Mouse (Mus musculus): ENCODE measurements around the gene Ptprb. TPM values are rescaled to one million over a fixed set of nuclear protein-coding genes. Genes with fewer than 3 reads are reported as not detected.

Ptprb gene
- polyA plus RNA-seq, 1 experiment from 2014 or later = 2.4 TPM

GRCm38 (mm10) chr10:116286697-116287344, 11.5 kb downstream of the Ptprb start:
- H3K36me3 ChIP-seq (ENCODE audit: control insufficient read depth, insufficient read depth, low read length) = no peaks in the 10 kb centered on the region
- no peaks in the 10 kb centered on the region for H3K27me3 ChIP-seq (ENCODE audit: control insufficient read depth, insufficient read depth, low read length)
- 87% methylated on average over 7 of the region's 7 CpGs for WGBS
- no peak for DNase-seq (ENCODE audit: low spot score)
- no peaks in the 10 kb centered on the region for H3K4me1 ChIP-seq (ENCODE audit: control insufficient read depth, insufficient read depth, low read length)
- no peak overlapping the region for H3K4me3 ChIP-seq (ENCODE audit: low read depth, low read length)
- H3K4me2 ChIP-seq (ENCODE audit: low read depth) = no peak overlapping the region
- ATAC-seq (ENCODE audit: insufficient read depth, low FRiP score, low TSS enrichment) = no peak
- H3K27ac ChIP-seq (ENCODE audit: low read depth, low read length) = no peak overlapping the region
- no peaks in the 10 kb centered on the region for H3K9me3 ChIP-seq (ENCODE audit: control insufficient read depth, low read length)
- no peak overlapping the region for H3K9ac ChIP-seq (ENCODE audit: low read length)

- DNase-seq (ENCODE audit: low spot score) (no peak), ATAC-seq (ENCODE audit: insufficient read depth, low FRiP score, low TSS enrichment) (no peak)
- Histone ChIP-seq H3K9me3 (ENCODE audit: control insufficient read depth, low read length) (no peaks in the 10 kb centered on the region), H3K27me3 (ENCODE audit: control insufficient read depth, insufficient read depth, low read length) (no peaks in the 10 kb centered on the region), H3K27ac (ENCODE audit: low read depth, low read length) (no peak overlapping the region), H3K36me3 (ENCODE audit: control insufficient read depth, insufficient read depth, low read length) (no peaks in the 10 kb centered on the region), H3K4me2 (ENCODE audit: low read depth) (no peak overlapping the region), H3K4me3 (ENCODE audit: low read depth, low read length) (no peak overlapping the region), H3K9ac (ENCODE audit: low read length) (no peak overlapping the region), H3K4me1 (ENCODE audit: control insufficient read depth, insufficient read depth, low read length) (no peaks in the 10 kb centered on the region)
- 45% methylated on average over 9 of the region's 9 CpGs for WGBS
Measured at GRCm38 (mm10) chr10:116288130-116288529, 12.8 kb downstream of the Ptprb start.

- no peaks in the 10 kb centered on the region for H3K4me1 ChIP-seq (ENCODE audit: control insufficient read depth, insufficient read depth, low read length)
- DNase-seq (ENCODE audit: low spot score) (no peak), ATAC-seq (ENCODE audit: insufficient read depth, low FRiP score, low TSS enrichment) (no peak)
- no peak overlapping the region for H3K4me3 ChIP-seq (ENCODE audit: low read depth, low read length)
- no peak overlapping the region for H3K27ac ChIP-seq (ENCODE audit: low read depth, low read length)
- no peaks in the 10 kb centered on the region for H3K36me3 ChIP-seq (ENCODE audit: control insufficient read depth, insufficient read depth, low read length)
- 88% methylated on average over 4 of the region's 4 CpGs for WGBS
- no peaks in the 10 kb centered on the region for H3K9me3 ChIP-seq (ENCODE audit: control insufficient read depth, low read length)
- H3K4me2 ChIP-seq (ENCODE audit: low read depth) = no peak overlapping the region
- H3K9ac ChIP-seq (ENCODE audit: low read length) = no peak overlapping the region
- H3K27me3 ChIP-seq (ENCODE audit: control insufficient read depth, insufficient read depth, low read length) = no peaks in the 10 kb centered on the region
Measured at GRCm38 (mm10) chr10:116290483-116290882, 15.2 kb downstream of the Ptprb start.

GRCm38 (mm10) chr10:116291153-116291755, 15.9 kb downstream of the Ptprb start:
- DNase-seq (ENCODE audit: low spot score) = no peak
- no peak for ATAC-seq (ENCODE audit: insufficient read depth, low FRiP score, low TSS enrichment)
- Histone ChIP-seq H3K27ac (ENCODE audit: low read depth, low read length) (no peak overlapping the region), H3K9me3 (ENCODE audit: control insufficient read depth, low read length) (no peaks in the 10 kb centered on the region), H3K4me1 (ENCODE audit: control insufficient read depth, insufficient read depth, low read length) (no peaks in the 10 kb centered on the region), H3K36me3 (ENCODE audit: control insufficient read depth, insufficient read depth, low read length) (no peaks in the 10 kb centered on the region), H3K27me3 (ENCODE audit: control insufficient read depth, insufficient read depth, low read length) (no peaks in the 10 kb centered on the region), H3K4me2 (ENCODE audit: low read depth) (no peak overlapping the region), H3K9ac (ENCODE audit: low read length) (no peak overlapping the region), H3K4me3 (ENCODE audit: low read depth, low read length) (no peak overlapping the region)
- 78% methylated on average over 8 of the region's 8 CpGs for WGBS

- no peak overlapping the region for H3K9ac ChIP-seq (ENCODE audit: low read length)
- DNase-seq (ENCODE audit: low spot score) = no peak
Measured at GRCm38 (mm10) chr10:116296439-116296838, 21.1 kb downstream of the Ptprb start.

GRCm38 (mm10) chr10:116297854-116298253, 22.5 kb downstream of the Ptprb start:
- Histone ChIP-seq H3K4me2 (ENCODE audit: low read depth) (no peak overlapping the region), H3K4me3 (ENCODE audit: low read depth, low read length) (no peak overlapping the region), H3K27ac (ENCODE audit: low read depth, low read length) (no peak overlapping the region), H3K36me3 (ENCODE audit: control insufficient read depth, insufficient read depth, low read length) (no peaks in the 10 kb centered on the region), H3K27me3 (ENCODE audit: control insufficient read depth, insufficient read depth, low read length) (peaks cover 12% of the 10 kb centered on the region), H3K4me1 (ENCODE audit: control insufficient read depth, insufficient read depth, low read length) (peaks cover 3% of the 10 kb centered on the region; the same call in 1 of the 2 replicates), H3K9me3 (ENCODE audit: control insufficient read depth, low read length) (no peaks in the 10 kb centered on the region), H3K9ac (ENCODE audit: low read length) (no peak overlapping the region)
- ATAC-seq (ENCODE audit: insufficient read depth, low FRiP score, low TSS enrichment) (no peak), DNase-seq (ENCODE audit: low spot score) (no peak)
- WGBS = 76% methylated on average over 12 of the region's 12 CpGs

More at GRCm38 (mm10) chr10:116296439-116296838, 21.1 kb downstream of the Ptprb start:
- no peak overlapping the region for H3K4me2 ChIP-seq (ENCODE audit: low read depth)
- H3K4me1 ChIP-seq (ENCODE audit: control insufficient read depth, insufficient read depth, low read length) = peaks cover under 1% of the 10 kb centered on the region; the same call in 1 of the 2 replicates
- no peak overlapping the region for H3K4me3 ChIP-seq (ENCODE audit: low read depth, low read length)
- no peak overlapping the region for H3K27ac ChIP-seq (ENCODE audit: low read depth, low read length)
- no peaks in the 10 kb centered on the region for H3K9me3 ChIP-seq (ENCODE audit: control insufficient read depth, low read length)
- peaks cover 4% of the 10 kb centered on the region for H3K27me3 ChIP-seq (ENCODE audit: control insufficient read depth, insufficient read depth, low read length)
- H3K36me3 ChIP-seq (ENCODE audit: control insufficient read depth, insufficient read depth, low read length) = no peaks in the 10 kb centered on the region
- no peak for ATAC-seq (ENCODE audit: insufficient read depth, low FRiP score, low TSS enrichment)
- 90% methylated on average over 4 of the region's 4 CpGs for WGBS

GRCm38 (mm10) chr10:116300824-116301223, 25.5 kb downstream of the Ptprb start:
- Histone ChIP-seq H3K9ac (ENCODE audit: low read length) (peak overlapping the region; percentile 44), H3K36me3 (ENCODE audit: control insufficient read depth, insufficient read depth, low read length) (no peaks in the 10 kb centered on the region), H3K4me2 (ENCODE audit: low read depth) (peak overlapping the region; percentile 89), H3K27me3 (ENCODE audit: control insufficient read depth, insufficient read depth, low read length) (peaks cover 12% of the 10 kb centered on the region), H3K27ac (ENCODE audit: low read depth, low read length) (no peak overlapping the region), H3K9me3 (ENCODE audit: control insufficient read depth, low read length) (no peaks in the 10 kb centered on the region), H3K4me3 (ENCODE audit: low read depth, low read length) (peak overlapping the region; percentile 49), H3K4me1 (ENCODE audit: control insufficient read depth, insufficient read depth, low read length) (peaks cover 3% of the 10 kb centered on the region; the same call in 1 of the 2 replicates)
- no peak for ATAC-seq (ENCODE audit: insufficient read depth, low FRiP score, low TSS enrichment)
- WGBS = 11% methylated on average over 7 of the region's 7 CpGs
- no peak for DNase-seq (ENCODE audit: low spot score)

- Histone ChIP-seq H3K4me2 (ENCODE audit: low read depth) (peak overlapping the region; percentile 89), H3K4me1 (ENCODE audit: control insufficient read depth, insufficient read depth, low read length) (peaks cover 3% of the 10 kb centered on the region; the same call in 1 of the 2 replicates), H3K9ac (ENCODE audit: low read length) (peak overlapping the region; percentile 44), H3K27me3 (ENCODE audit: control insufficient read depth, insufficient read depth, low read length) (peaks cover 12% of the 10 kb centered on the region), H3K9me3 (ENCODE audit: control insufficient read depth, low read length) (no peaks in the 10 kb centered on the region), H3K27ac (ENCODE audit: low read depth, low read length) (no peak overlapping the region), H3K4me3 (ENCODE audit: low read depth, low read length) (peak overlapping the region; percentile 49), H3K36me3 (ENCODE audit: control insufficient read depth, insufficient read depth, low read length) (no peaks in the 10 kb centered on the region)
- under 1% methylated on average over 36 of the region's 36 CpGs for WGBS
- ATAC-seq (ENCODE audit: insufficient read depth, low FRiP score, low TSS enrichment) (peak; percentile 61), DNase-seq (ENCODE audit: low spot score) (peak; percentile 60)
Measured at GRCm38 (mm10) chr10:116301258-116301657, 25.9 kb downstream of the Ptprb start.

- Histone ChIP-seq H3K9me3 (ENCODE audit: control insufficient read depth, low read length) (no peaks in the 10 kb centered on the region), H3K4me1 (ENCODE audit: control insufficient read depth, insufficient read depth, low read length) (peaks cover 3% of the 10 kb centered on the region; the same call in 1 of the 2 replicates), H3K27ac (ENCODE audit: low read depth, low read length) (no peak overlapping the region), H3K9ac (ENCODE audit: low read length) (no peak overlapping the region), H3K27me3 (ENCODE audit: control insufficient read depth, insufficient read depth, low read length) (peaks cover 12% of the 10 kb centered on the region), H3K4me3 (ENCODE audit: low read depth, low read length) (no peak overlapping the region), H3K4me2 (ENCODE audit: low read depth) (no peak overlapping the region), H3K36me3 (ENCODE audit: control insufficient read depth, insufficient read depth, low read length) (no peaks in the 10 kb centered on the region)
- 92% methylated on average over 4 of the region's 4 CpGs for WGBS
- ATAC-seq (ENCODE audit: insufficient read depth, low FRiP score, low TSS enrichment) = no peak
- DNase-seq (ENCODE audit: low spot score) = no peak
Measured at GRCm38 (mm10) chr10:116304355-116304754, 29.0 kb downstream of the Ptprb start.

Measured in neural tube, embryonic 11.5 days (tissue).